Comparison of ENCODE assay signal across 9 mouse cellular contexts in genomic region chr10:3741791-3742190, GRCm38 (mm10). TPM values are rescaled to one million over a fixed set of nuclear protein-coding genes. Genes with fewer than 3 reads are reported as not detected.
DNase-seq lines count a peak whose midpoint lies in the region; ATAC-seq lines count a peak whose summit lies in the region.
"Had no signal": no experiment of that assay in that cellular context is flagged by ENCODE, and none has a peak within 500 bp of the region (broad histone marks: within the 10 kb centered on the region; RNA-seq: fewer than 3 reads in every experiment).

No protein-coding gene starts in this region.

- ATAC-seq in embryonic facial prominence, embryonic 15.5 days (ENCODE audit: insufficient number of reproducible peaks, low FRiP score, low TSS enrichment, low read depth): no peak
- no peak for ATAC-seq in hindbrain, embryonic 13.5 days (ENCODE audit: low FRiP score)
- no peak for ATAC-seq in midbrain, embryonic 13.5 days

- WGBS in embryonic facial prominence, embryonic 15.5 days: 14% methylated on average over 5 of the region's 5 CpGs
- 9% methylated on average over 5 of the region's 5 CpGs for WGBS in hindbrain, embryonic 13.5 days
- WGBS in midbrain, embryonic 13.5 days: 7% methylated on average over 5 of the region's 5 CpGs

- H3K4me3 ChIP-seq in embryonic facial prominence, embryonic 15.5 days (replicated peaks): peak overlapping the region; percentile 61
- 0 out of 2 replicates have a peak overlapping the region, but pooled peaks have one; percentile 4 for H3K4me3 ChIP-seq in hindbrain, embryonic 13.5 days
- H3K4me3 ChIP-seq in midbrain, embryonic 13.5 days (replicated peaks): peak overlapping the region; percentile 61; the same call in 1 of the 2 replicates

- 0 out of 2 replicates have a peak overlapping the region, but pooled peaks have one; percentile 62 for H3K9ac ChIP-seq in embryonic facial prominence, embryonic 15.5 days
- H3K9ac ChIP-seq in hindbrain, embryonic 13.5 days: no peak overlapping the region
- H3K9ac ChIP-seq in midbrain, embryonic 13.5 days (replicated peaks): no peak overlapping the region
- H3K9ac ChIP-seq: liver, embryonic 15.5 days had no signal

- peaks cover 35% of the 10 kb centered on the region for H3K4me1 ChIP-seq in embryonic facial prominence, embryonic 15.5 days
- peaks cover 5% of the 10 kb centered on the region for H3K4me1 ChIP-seq in hindbrain, embryonic 13.5 days (replicated peaks)
- H3K4me1 ChIP-seq in midbrain, embryonic 13.5 days (replicated peaks): 0 out of 2 replicates have a peak, but pooled peaks cover 15% of the 10 kb centered on the region
- H3K4me1 ChIP-seq: liver, embryonic 15.5 days had no signal

- H3K27ac ChIP-seq in embryonic facial prominence, embryonic 15.5 days (replicated peaks): no peak overlapping the region
- H3K27ac ChIP-seq in hindbrain, embryonic 13.5 days: no peak overlapping the region
- no peak overlapping the region for H3K27ac ChIP-seq in midbrain, embryonic 13.5 days
- H3K27ac ChIP-seq: liver, embryonic 15.5 days had no signal

- DNase-seq in kidney, postnatal 10 days: peak; percentile 30
- DNase-seq in kidney, postnatal 25 days: no peak
- no peak for DNase-seq in cerebellum, postnatal 36 days
- DNase-seq in spleen, postnatal 4 days (ENCODE audit: low spot score in 2 of 2): no peak
- no peak for DNase-seq in T-cell, adult 2 months (ENCODE audit: low spot score)

- H3K27me3 ChIP-seq in embryonic facial prominence, embryonic 15.5 days: no peaks in the 10 kb centered on the region; the same call in 1 of the 2 replicates
- H3K27me3 ChIP-seq in hindbrain, embryonic 13.5 days: peaks cover 9% of the 10 kb centered on the region; the same call in 1 of the 2 replicates
- H3K27me3 ChIP-seq in midbrain, embryonic 13.5 days: no peaks in the 10 kb centered on the region

- no peaks in the 10 kb centered on the region for H3K9me3 ChIP-seq in embryonic facial prominence, embryonic 15.5 days (replicated peaks)
- no peaks in the 10 kb centered on the region for H3K9me3 ChIP-seq in hindbrain, embryonic 13.5 days
- no peaks in the 10 kb centered on the region for H3K9me3 ChIP-seq in midbrain, embryonic 13.5 days
- H3K9me3 ChIP-seq: liver, embryonic 15.5 days had no signal

- peak overlapping the region; percentile 78 for H3K4me2 ChIP-seq in embryonic facial prominence, embryonic 15.5 days (replicated peaks)
- H3K4me2 ChIP-seq in hindbrain, embryonic 13.5 days: peak overlapping the region; percentile 97; the same call in 1 of the 2 replicates
- H3K4me2 ChIP-seq in midbrain, embryonic 13.5 days (replicated peaks): peak overlapping the region; percentile 99

- no peaks in the 10 kb centered on the region for H3K36me3 ChIP-seq in embryonic facial prominence, embryonic 15.5 days
- H3K36me3 ChIP-seq in hindbrain, embryonic 13.5 days: no peaks in the 10 kb centered on the region
- no peaks in the 10 kb centered on the region for H3K36me3 ChIP-seq in midbrain, embryonic 13.5 days
- H3K36me3 ChIP-seq: liver, embryonic 15.5 days had no signal

RNA-seq across cellular contexts. Expression of gene Plekhg1, which starts 1.6 kb away (rescaled TPM):
- 15.3 and 16.1 TPM in 2 replicates for polyA plus RNA-seq in embryonic facial prominence, embryonic 15.5 days (2015; fragmentation: Nextera tagmentation; extraction: Ambion mirVana)
- 7.4 and 9.0 TPM in 2 replicates for polyA plus RNA-seq in hindbrain, embryonic 13.5 days (2015; fragmentation: Nextera tagmentation; extraction: Ambion mirVana)
- 9.1 and 11.8 TPM in 2 replicates for polyA plus RNA-seq in midbrain, embryonic 13.5 days (2015; fragmentation: Nextera tagmentation; extraction: Ambion mirVana)

Comparison
In these comparisons a context has a peak if more than half of its experiments do, and no peak if none do; other contexts are left out.
1. H3K4me3 ChIP-seq: peak in every context shown above with its lines; median percentile 61 in embryonic facial prominence, embryonic 15.5 days; 61 in midbrain, embryonic 13.5 days; 4 in hindbrain, embryonic 13.5 days.